In the genomic region with DNA sequence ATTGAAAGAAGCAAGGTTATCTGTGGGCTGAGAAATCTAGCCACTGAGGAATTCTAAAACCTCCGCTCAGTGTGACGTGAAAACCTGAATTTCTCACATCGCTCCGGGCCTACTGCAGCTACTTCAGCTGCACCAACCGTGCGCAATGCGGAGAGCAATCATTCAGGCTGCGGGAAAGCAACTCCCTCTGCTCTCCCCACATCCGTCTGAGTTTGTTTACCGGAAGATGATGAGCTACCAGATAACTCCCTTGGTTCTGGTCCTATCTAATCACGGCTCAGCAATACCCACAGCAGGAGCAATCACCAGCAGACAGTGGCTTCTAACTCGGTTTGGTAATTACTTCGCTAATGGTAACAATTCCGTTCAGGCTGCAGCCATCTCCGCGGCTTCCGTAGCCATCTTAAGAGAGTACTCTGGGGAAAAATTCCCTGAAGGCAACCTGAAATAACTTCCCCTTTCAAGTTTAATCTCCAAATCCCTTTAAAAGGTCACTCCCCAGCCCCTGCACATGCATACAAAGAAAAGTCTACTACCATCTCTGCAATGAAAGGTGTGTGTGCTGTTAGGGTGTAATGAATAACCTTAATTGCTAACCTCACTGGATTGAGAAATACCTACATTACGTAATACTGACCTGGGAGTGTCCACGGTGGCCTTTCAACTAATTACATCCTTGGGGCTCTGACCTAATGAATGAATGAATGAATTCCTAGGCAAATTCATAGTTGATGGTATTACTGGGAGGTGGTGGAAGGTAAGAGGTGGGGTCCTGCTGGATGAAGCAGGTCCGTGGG, we compare ENCODE assay signal across 9 mouse cellular contexts.
DNase-seq lines count a peak whose midpoint lies in the region; ATAC-seq and TF ChIP-seq lines count a peak whose summit lies in the region.
"Had no signal": no experiment of that assay in that cellular context is flagged by ENCODE, and none has a peak within 500 bp of the region (broad histone marks: within the 10 kb centered on the region; RNA-seq: fewer than 3 reads in every experiment).

No protein-coding gene starts in this region.

- ATAC-seq in heart, embryonic 11.5 days (replicated peaks; ENCODE audit: insufficient number of reproducible peaks, low FRiP score, low TSS enrichment) = no peak
- ATAC-seq in lung, embryonic 14.5 days (ENCODE audit: insufficient read depth) = no peak
- ATAC-seq in kidney, postnatal 0 days (replicated peaks; ENCODE audit: low FRiP score, low read depth) = 0 out of 2 replicates have a peak, but pooled peaks have one; percentile 18

- no peak for TF ChIP-seq CTCF in lung, embryonic 14.5 days (IDR thresholded peaks at IDR 0.05; ENCODE audit: low read depth)
- TF ChIP-seq CTCF in kidney, postnatal 0 days (IDR thresholded peaks at IDR 0.05; ENCODE audit: low read depth) = no peak
- TF ChIP-seq CTCF in small intestine, adult 2 months (IDR thresholded peaks at IDR 0.05; ENCODE audit: extremely low read depth, insufficient read length, insufficient replicate concordance, low read depth, low read length) = no peak

- peak overlapping the region; percentile 16; the same call in 1 of the 2 replicates for H3K4me3 ChIP-seq in heart, embryonic 11.5 days (ENCODE audit: low read depth, low read length)
- H3K4me3 ChIP-seq in lung, embryonic 14.5 days (ENCODE audit: low read depth, low read length) = no peak overlapping the region
- H3K4me3 ChIP-seq in kidney, postnatal 0 days (replicated peaks; ENCODE audit: low read depth, low read length) = no peak overlapping the region
- H3K4me3 ChIP-seq in small intestine, adult 2 months (ENCODE audit: low read depth, low read length) = peak overlapping the region; percentile 7; the same call in 1 of the 2 replicates
- H3K4me3 ChIP-seq: erythroblast, embryonic 14.5 days had no signal

- intact Hi-C loops in heart, postnatal 10 days (cut with DNase I) = loop anchor here (5.0 kb wide), 1 partner anchor 94 kb away; a partner anchor contains a TSS

- no peak for TF ChIP-seq POLR2A in small intestine, adult 2 months (IDR thresholded peaks at IDR 0.05; ENCODE audit: low read depth, low read length)

- DNase-seq in heart, postnatal 10 days = no peak
- peak; percentile 52 for DNase-seq in lung, embryonic 14.5 days
- no peak for DNase-seq in lung, adult 18-20 months
- DNase-seq in kidney, postnatal 0 days (ENCODE audit: low spot score) = no peak
- no peak for DNase-seq in spleen, adult 12 weeks (ENCODE audit: low spot score)
- no peak for DNase-seq in spleen, adult 18-20 months

- 0 out of 2 replicates have a peak overlapping the region, but pooled peaks have one; percentile 22 for H3K9ac ChIP-seq in heart, embryonic 11.5 days (ENCODE audit: low read depth, low read length)
- no peak overlapping the region for H3K9ac ChIP-seq in lung, embryonic 14.5 days
- no peak overlapping the region for H3K9ac ChIP-seq in kidney, postnatal 0 days (ENCODE audit: low read depth, low read length)

- no peaks in the 10 kb centered on the region for H3K9me3 ChIP-seq in heart, embryonic 11.5 days (replicated peaks; ENCODE audit: control insufficient read depth, low read length)
- H3K9me3 ChIP-seq in lung, embryonic 14.5 days (ENCODE audit: low read depth, low read length) = no peaks in the 10 kb centered on the region
- no peaks in the 10 kb centered on the region for H3K9me3 ChIP-seq in kidney, postnatal 0 days (replicated peaks; ENCODE audit: low read length)

- no peak overlapping the region for H3K27ac ChIP-seq in heart, embryonic 11.5 days (ENCODE audit: low read depth, low read length)
- peak overlapping the region; percentile 71 for H3K27ac ChIP-seq in lung, embryonic 14.5 days (ENCODE audit: low read depth)
- 0 out of 2 replicates have a peak overlapping the region, but pooled peaks have one; percentile 22 for H3K27ac ChIP-seq in kidney, postnatal 0 days
- peak overlapping the region; percentile 6; the same call in 1 of the 2 replicates for H3K27ac ChIP-seq in small intestine, adult 2 months (ENCODE audit: insufficient read depth, low read depth, low read length)

- peak overlapping the region; percentile 43 for H3K4me2 ChIP-seq in heart, embryonic 11.5 days
- H3K4me2 ChIP-seq in lung, embryonic 14.5 days = peak overlapping the region; percentile 23; the same call in 1 of the 2 replicates
- H3K4me2 ChIP-seq in kidney, postnatal 0 days (ENCODE audit: low read length) = no peak overlapping the region

- no peaks in the 10 kb centered on the region; the same call in 1 of the 2 replicates for H3K27me3 ChIP-seq in heart, embryonic 11.5 days (ENCODE audit: control insufficient read depth, insufficient read depth, low read length)
- no peaks in the 10 kb centered on the region for H3K27me3 ChIP-seq in lung, embryonic 14.5 days (ENCODE audit: insufficient read depth, low read length)
- no peaks in the 10 kb centered on the region for H3K27me3 ChIP-seq in kidney, postnatal 0 days (ENCODE audit: insufficient read depth, low read length)
- no peaks in the 10 kb centered on the region for H3K27me3 ChIP-seq in small intestine, adult 2 months (ENCODE audit: control insufficient read depth, insufficient read depth, low read length)

- 0 out of 2 replicates have a peak, but pooled peaks cover 3% of the 10 kb centered on the region for H3K4me1 ChIP-seq in heart, embryonic 11.5 days (ENCODE audit: control insufficient read depth, insufficient read depth, low read length)
- no peaks in the 10 kb centered on the region; the same call in 1 of the 2 replicates for H3K4me1 ChIP-seq in lung, embryonic 14.5 days (ENCODE audit: insufficient read depth)
- H3K4me1 ChIP-seq in kidney, postnatal 0 days (replicated peaks; ENCODE audit: insufficient read depth, low read length) = peaks cover 11% of the 10 kb centered on the region
- H3K4me1 ChIP-seq in small intestine, adult 2 months (ENCODE audit: control insufficient read depth, insufficient read depth, insufficient read length, low read length) = peaks cover 9% of the 10 kb centered on the region

- no peaks in the 10 kb centered on the region for H3K36me3 ChIP-seq in heart, embryonic 11.5 days (ENCODE audit: control insufficient read depth, insufficient read depth, low read length)
- peaks cover 3% of the 10 kb centered on the region for H3K36me3 ChIP-seq in lung, embryonic 14.5 days (ENCODE audit: insufficient read depth)
- no peaks in the 10 kb centered on the region for H3K36me3 ChIP-seq in kidney, postnatal 0 days (ENCODE audit: insufficient read depth, low read length)
- no peaks in the 10 kb centered on the region for H3K36me3 ChIP-seq in small intestine, adult 2 months (ENCODE audit: control insufficient read depth, insufficient read depth, low read length)

- WGBS in heart, embryonic 11.5 days (ENCODE audit: insufficient replicate concordance) = 27% methylated on average over 20 of the region's 20 CpGs
- WGBS in lung, embryonic 14.5 days = 30% methylated on average over 20 of the region's 20 CpGs
- 50% methylated on average over 20 of the region's 20 CpGs for WGBS in kidney, postnatal 0 days
- 17% methylated on average over 20 of the region's 20 CpGs for WGBS in small intestine, adult 2 months

Comparison
In these comparisons a context has a peak if more than half of its experiments do, and no peak if none do; other contexts are left out.
1. H3K4me3 ChIP-seq: peak in heart, embryonic 11.5 days (single experiment) and small intestine, adult 2 months (single experiment); none in lung, embryonic 14.5 days (single experiment) and kidney, postnatal 0 days (single experiment).